Mouse (Mus musculus) brain, embryonic 14.5 days (tissue): Measurements from ENCODE around the gene Tph2.

Source experiments
- CTCF ChIP-seq: fragments of 200-500 bp; IDR thresholded peaks from 2 replicates; pipeline ENCODE4 v1.5.1; 2012; ENCODE audit warnings: inconsistent platforms, mild to moderate bottlenecking, moderate library complexity, borderline replicate concordance; ENCODE audit not compliant: insufficient read depth, insufficient read length; ENCODE audit errors: extremely low read depth
- POLR2A ChIP-seq: fragments of 200-500 bp; IDR thresholded peaks from 2 replicates; pipeline ENCODE4 v1.6.1; 2012; ENCODE audit warnings: mild to moderate bottlenecking, inconsistent platforms, borderline replicate concordance; ENCODE audit not compliant: poor library complexity, insufficient read depth, insufficient read length, severe bottlenecking; ENCODE audit errors: extremely low read depth

DNA sequence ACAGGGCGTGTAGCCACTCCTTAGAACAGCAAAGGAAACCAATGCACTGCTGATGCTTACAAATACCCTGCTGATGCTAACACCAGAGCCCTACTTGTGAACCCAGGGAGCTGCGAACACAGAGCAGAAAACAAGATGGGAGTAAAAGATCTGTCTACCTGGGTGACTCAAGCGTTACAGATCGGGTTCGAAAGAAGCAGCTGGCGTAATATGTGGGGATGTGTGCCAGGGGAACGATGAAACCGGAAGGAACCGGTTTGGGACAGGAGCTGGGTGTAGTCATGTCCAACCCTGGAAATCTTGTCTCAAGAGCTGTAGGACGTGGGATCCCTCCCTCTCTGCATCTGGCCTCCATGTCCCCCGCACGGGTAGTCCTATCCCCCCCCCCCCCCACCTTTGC is 134.1 kb downstream of the Tph2 start:
- TF ChIP-seq POLR2A (no peak), CTCF (no peak)
